Mouse (Mus musculus) retina, adult 2 months (tissue): ENCODE results near the gene Gm4565.
"Not testable (repeated sequence)": the region's sequence is repeated elsewhere in the genome, so short reads cannot be mapped to it uniquely, and the experiment has no call there.

Experiments
- DNase-seq: peaks from one replicate; pipeline ENCODE4 v3.0.0-alpha.2; 2012; ENCODE audit warnings: low read depth, low spot score

Gm4565 gene

DNA sequence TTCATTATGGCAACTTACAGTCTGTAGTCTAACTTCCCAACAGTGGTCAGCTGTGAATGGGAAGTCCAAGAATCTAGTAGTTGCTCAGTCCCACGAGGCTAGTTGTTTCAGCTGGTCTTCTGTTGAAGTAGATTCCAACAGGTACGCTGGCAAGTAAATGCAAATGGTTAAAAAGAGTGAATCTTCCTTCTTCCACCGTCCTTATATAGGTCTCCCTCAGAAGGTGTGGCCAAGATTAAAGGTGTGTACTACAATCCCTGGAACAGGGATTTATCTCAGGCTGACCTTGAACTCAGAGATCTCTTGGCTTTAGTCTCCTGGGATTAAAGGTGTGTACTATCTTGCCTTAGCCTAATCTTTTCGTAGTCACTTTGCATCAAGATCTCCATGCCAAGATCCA is at the start of gene Gm4565:
TSS of gene Gm4565 (minus strand) at position 101 of the 400 bp plus-strand sequence.
- DNase-seq = not testable (repeated sequence)

DNA sequence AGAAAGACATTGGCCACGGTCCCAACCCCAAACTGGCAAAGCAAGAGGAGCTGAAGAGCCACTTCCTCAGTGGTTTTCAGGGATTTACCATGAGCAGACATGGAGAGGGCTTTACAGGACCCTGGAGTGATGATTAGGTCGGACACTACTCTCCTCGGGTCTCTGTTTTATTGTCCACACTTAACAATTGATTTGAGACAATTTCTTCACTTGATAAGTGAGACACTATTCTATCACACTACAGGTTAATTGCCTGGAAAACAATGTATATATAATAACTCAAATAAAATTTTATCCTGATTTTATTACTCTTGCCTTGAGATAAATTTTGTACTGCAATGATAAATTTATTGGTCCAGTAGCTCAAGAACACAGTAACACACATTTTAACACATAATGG is 22.7 kb downstream of the Gm4565 start, which contains the start of gene Gm4201:
TSS of gene Gm4201 (minus strand) at position 101 of the 400 bp plus-strand sequence.
- DNase-seq = not testable (repeated sequence)

DNA sequence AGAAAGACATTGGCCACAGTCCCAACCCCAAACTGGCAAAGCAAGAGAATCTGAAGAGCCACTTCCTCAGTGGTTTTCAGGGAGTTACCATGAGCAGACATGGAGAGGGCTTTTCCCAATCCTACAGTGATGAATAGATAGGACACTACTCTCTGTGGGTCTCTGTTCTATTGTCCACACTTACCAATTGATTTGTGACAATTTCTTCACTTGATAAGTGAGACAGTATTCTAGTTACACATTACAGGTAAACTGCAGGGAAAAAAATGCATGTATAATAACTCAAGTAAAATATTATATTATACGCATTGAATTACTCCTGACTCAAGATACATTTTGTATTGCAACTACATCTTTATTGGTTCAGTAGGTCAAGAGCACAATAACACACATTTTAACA is 53.1 kb downstream of the Gm4565 start, which contains the start of gene Gm8677:
TSS of gene Gm8677 (minus strand) at position 101 of the 400 bp plus-strand sequence.
- DNase-seq = not testable (repeated sequence)
